Mouse (Mus musculus) forelimb bud, embryonic 11.5 days (tissue): ENCODE measurements around the gene Cbx4.

ENCODE experiments used
- DNase-seq: peaks from one replicate; pipeline ENCODE4 v3.0.0-alpha.2; 2012; ENCODE audit warnings: low read depth, low spot score

Cbx4 gene

DNA sequence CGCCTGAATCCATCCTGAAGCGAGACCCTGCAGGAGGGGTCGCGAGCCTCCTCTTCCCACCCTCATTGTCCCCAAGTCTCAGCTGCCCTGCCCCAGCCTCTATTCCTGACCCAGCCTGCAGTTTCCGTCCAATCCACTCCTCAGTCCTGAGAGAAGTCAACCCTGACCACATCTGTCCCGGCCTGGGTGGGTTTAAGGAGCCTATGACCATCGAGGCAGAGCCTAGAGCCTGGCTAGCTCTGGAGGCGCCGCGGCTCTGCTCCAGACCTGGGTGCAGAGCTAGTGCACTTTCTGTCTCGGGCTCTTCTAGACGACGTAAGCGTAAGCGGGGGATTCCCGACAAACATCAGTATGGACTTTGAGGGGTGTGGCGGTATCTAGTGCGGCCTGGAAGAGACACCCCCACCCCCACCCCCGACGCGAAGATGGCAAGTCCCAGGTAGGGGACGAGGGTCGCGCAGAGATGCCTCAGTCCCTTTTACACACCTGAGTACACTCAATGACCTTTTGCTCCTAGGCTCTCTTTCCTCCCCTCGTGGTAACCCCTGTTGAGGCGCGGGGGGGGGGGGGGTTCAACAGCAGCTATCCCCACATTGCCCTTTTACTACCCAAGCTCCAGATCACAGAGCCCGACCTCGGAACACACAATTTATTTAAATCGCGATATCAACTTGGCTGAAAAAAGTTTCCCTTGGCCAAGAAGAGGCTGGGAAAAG lies 44.1 kb downstream of the Cbx4 start:
- DNase-seq: no peak

- peak; percentile 79 for DNase-seq
Measured at GRCm38 (mm10) chr11:119041325-119041716, 44.7 kb downstream of the Cbx4 start.

GRCm38 (mm10) chr11:119040600-119041324 lies 45.3 kb downstream of the Cbx4 start, which contains the start of gene Cbx8:
Gene Cbx8, minus strand, starts transcription at chr11:119040969.
- DNase-seq: peak; percentile 100

DNA sequence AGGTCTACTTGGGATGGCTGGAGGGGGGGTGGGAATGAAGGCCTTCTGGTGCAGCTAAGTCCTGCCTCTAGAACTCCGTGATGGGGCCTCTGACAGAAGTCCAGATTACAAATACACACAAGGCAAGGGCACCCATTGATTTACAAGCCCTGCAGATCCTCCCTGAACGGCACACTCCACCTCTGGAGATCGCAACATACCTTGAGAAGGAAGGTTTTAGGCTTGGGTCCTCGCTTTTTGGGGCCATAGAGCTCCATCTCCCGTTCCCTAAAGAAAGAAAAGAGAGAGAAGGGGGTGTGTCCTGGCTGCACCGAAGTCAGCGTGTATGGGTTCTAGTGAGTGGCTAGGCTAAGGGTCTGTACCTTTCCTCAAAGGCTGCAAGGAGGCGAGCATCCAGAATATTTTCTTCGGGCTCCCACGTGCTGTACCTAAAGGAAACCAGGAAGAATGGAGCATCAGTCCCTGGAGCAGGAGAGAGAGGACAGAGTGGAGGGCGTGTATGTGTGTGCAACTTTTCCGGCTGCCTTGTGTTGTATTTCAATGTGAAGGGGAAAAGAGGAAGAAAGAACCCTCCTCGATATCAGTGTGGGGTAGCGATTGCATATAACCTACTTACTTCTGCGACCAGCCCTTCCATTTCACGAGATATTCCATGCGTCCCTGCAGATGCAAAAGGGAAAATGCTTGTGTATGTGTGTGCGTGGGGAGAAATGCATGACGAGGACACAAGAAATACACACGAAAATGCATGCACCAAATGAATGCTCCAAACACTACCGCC lies 46.1 kb downstream of the Cbx4 start:
- no peak for DNase-seq

DNA sequence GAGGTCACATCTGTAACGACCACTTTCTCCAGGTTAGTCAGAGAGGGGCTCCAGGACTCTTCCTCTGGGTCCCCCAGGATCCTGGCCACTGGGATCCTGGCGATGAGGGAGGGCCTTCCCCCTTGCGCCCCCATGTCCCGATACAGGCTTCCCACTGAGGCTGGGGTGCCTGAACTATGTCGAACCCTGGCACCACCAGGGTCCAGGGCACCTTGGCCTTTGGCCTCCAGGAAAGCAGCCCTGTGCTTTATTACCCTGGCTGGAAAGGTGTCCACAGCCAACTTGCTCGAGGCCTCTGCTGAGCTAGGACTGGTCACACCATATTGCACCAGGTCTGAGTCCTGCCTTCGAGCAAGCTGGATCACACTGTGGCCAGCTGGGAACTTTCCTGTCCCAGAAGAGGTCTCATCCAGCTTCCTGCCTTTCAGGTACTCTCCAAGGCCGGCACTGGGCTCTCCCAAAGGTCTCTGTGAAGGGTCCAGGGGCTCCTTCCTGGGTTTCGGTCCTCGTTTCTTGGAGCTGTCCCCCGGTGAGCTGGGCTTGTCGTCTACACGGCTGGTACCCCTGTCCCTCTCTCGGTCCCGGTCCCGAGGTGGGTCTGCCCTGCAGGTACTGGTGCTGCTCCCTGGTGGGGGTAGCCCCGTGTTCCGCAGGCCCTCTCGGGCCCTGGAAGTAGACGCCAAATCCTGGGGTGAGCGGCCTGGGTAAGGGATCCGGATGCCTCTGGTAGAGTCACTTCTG lies 47.1 kb downstream of the Cbx4 start:
- no peak for DNase-seq

DNA sequence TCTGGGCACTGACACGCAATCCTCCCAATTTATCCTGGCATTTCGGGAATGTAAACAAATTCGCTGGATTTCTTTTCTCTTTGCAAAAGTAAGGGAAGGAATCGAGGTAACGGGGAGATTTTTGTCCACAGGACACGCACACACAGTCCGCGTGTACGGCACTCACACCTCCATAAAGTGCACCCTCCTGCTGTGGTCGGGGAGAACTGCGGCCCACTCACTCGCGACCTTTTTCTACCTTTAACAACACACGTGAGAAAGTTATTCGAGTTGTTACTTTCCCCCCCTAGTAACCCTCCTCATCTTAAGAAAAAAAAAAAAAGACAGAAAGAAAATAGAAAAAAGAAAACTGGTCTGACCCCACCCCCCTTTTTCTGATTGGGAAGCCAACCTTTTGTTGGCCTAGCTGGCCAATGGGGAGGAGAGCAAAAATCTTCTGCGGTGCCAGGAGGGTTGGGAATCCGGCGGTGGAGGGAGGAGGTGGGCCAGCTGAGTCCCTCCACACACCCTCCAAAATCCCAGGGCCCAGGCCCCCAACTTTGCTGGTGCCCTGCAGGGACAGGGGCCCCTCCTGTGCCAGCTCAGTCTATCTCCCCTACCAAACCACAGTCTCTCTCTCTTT lies 48.1 kb downstream of the Cbx4 start:
- DNase-seq: no peak

DNA sequence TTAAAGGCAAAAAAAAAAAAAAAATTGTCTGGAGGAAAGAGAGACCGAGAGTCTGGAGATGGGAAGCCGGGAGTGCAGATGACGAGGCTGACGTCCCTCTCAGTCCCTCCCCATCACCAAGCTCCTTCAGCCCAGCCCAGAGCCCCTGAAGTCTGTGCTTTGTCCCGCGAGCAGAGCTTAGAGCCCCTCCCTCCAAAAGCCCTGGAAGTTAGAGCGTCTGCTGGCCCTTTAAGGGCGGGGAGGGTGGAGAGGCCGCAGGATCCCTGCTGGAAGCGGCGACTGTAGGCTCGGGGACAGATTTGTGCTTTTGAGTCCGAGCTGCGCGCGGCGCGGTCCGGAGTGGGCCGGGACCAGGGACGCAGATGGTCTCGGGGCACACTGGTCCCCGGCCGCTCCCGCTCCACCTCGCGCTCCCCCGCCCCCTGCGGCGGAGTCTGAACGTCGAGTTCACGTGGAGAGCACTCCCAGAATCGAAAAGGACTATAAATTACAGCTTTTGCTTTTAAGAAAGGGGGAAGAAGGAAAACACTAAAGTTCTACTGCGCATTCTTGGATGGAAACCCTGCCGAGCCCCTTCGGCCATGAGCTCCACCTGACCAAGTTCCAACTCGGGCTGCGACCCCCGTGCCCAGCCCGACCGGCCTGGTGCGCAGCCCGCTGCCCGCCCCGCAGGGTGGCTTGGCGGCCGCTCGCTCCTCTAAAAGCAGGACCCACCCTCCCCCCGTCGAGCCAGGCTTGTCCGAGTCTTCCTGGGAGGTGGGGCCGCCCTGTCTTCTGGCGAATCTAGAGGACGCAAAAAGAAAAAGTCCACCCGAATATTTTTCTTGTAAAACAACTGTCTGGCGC lies 48.9 kb downstream of the Cbx4 start:
- DNase-seq: no peak

DNA sequence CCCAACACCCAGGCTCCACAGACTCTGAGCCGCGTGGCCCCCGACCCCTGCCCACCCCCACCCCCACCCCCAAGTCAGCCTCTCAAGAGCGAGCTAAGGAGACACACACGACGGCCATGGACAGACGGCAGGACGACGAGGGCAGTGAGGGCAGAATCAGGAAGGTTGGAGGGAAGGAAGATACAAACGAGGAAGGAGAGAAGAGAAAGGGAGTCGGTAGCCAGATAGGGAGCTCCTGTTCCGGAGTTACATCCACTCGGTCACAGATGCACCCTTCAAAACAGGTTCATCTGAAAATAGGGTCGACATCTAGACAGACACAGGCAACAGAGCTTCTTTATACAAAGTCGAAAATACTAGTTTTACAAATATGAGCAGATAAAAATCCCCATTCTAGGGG lies 49.6 kb downstream of the Cbx4 start:
- no peak for DNase-seq

DNA sequence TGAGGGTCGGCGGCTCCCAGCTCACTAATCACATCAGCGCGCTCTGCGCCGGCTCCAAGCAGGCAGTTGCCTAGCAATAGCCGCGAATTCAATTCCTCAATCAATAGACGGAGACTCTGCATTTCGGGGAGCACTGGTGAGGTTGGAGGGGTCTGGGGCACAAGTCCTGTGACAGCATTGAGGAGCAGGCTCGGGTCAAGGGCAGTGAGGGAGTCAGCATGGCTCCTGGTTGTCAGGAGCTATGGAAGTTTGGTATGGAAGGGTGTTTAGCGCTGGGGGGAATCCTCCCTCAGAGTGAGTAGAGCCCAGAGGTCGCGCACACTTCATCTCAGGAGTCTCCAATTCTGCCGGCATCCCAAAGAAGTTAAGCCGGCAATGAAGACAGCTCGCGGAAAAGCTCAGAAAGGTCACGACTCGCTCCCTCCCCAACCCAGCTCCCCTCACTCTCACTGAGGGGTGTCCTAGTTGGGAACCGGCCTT lies 50.3 kb downstream of the Cbx4 start:
- DNase-seq: no peak

DNA sequence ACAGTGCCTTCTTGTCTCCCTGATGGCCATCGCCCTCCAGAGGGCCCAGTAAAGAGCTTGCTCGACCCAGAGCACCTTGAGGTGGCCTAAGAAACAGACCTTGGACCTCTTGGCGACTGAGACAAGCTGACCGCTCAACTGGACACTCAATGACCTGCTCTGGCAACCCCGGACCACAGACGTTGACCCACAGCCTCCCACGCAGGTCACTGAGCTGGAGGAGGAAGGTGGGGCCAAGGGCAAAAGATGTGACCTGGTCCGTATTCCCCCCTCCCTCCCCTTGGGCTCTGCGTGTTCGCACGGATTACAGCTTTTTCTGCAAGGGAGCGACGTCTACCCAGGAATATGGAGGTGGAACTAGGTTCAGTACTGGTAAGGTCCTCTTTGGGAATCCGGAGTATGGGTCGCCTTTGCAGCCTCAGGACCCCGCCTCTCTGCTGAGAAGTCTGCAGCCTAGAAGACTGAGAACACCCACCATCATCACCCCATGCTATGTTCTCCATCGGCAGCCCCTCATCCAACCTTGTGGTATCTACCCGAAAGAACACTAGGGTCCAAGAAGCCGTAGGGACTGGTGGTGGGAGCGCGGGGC lies 50.8 kb downstream of the Cbx4 start:
- no peak for DNase-seq

- DNase-seq: no peak
Measured at GRCm38 (mm10) chr11:119034635-119035034, 51.4 kb downstream of the Cbx4 start.

- peak; percentile 81 for DNase-seq
Measured at GRCm38 (mm10) chr11:119033874-119034558, 52.0 kb downstream of the Cbx4 start.
